Mouse (Mus musculus) limb, embryonic 12.5 days (tissue): ENCODE measurements around the gene Mbtd1. TPM values are rescaled to one million over a fixed set of nuclear protein-coding genes. Genes with fewer than 3 reads are reported as not detected.
"Not testable (repeated sequence)": the region's sequence is repeated elsewhere in the genome, so short reads cannot be mapped to it uniquely, and the experiment has no call there.

ENCODE experiments used
- ATAC-seq: fragments of 200-750 bp; cut with Nextera tagmentation; 2 replicates; pipeline ENCODE4 v1.8.0; 2017; ENCODE audit warnings: low read depth, moderate TSS enrichment; ENCODE audit not compliant: insufficient number of reproducible peaks, insufficient read depth, low FRiP score, low TSS enrichment
- H3K27ac ChIP-seq: fragments of 300-500 bp; sonication (generic); 2 replicates; pipeline ENCODE4 v1.5.1; 2016; ENCODE audit warnings: mild to moderate bottlenecking, moderate library complexity
- H3K27me3 ChIP-seq: fragments of 300-500 bp; sonication (generic); 2 replicates; pipeline ENCODE4 v1.6.1; 2016; ENCODE audit warnings: mild to moderate bottlenecking, moderate library complexity
- H3K36me3 ChIP-seq: fragments of 300-500 bp; sonication (generic); 2 replicates; pipeline ENCODE4 v1.6.1; 2016; ENCODE audit warnings: mild to moderate bottlenecking, moderate library complexity
- H3K4me1 ChIP-seq: fragments of 300-500 bp; sonication (generic); replicated peaks from 2 replicates; pipeline ENCODE4 v1.6.1; 2016
- H3K4me2 ChIP-seq: fragments of 300-500 bp; sonication (generic); 2 replicates; pipeline ENCODE4 v1.6.1; 2016; ENCODE audit warnings: mild to moderate bottlenecking, moderate library complexity
- H3K4me3 ChIP-seq: fragments of 300-500 bp; sonication (generic); replicated peaks from 2 replicates; pipeline ENCODE4 v1.5.1; 2016; ENCODE audit warnings: mild to moderate bottlenecking
- H3K9ac ChIP-seq: fragments of 300-500 bp; sonication (generic); replicated peaks from 2 replicates; pipeline ENCODE4 v1.6.1; 2016; ENCODE audit warnings: mild to moderate bottlenecking, moderate library complexity
- H3K9me3 ChIP-seq: fragments of 300-500 bp; sonication (generic); 2 replicates; pipeline ENCODE4 v1.6.1; 2016; ENCODE audit warnings: mild to moderate bottlenecking, moderate library complexity
- WGBS: fragments of 180-500 bp; shearing (Covaris S2); methylation state at CpG from one replicate; pipeline ENCODE4 v1.1.7; 2016; 5-methylcytosine and 5-hydroxymethylcytosine counted together
- polyA plus RNA-seq: library from polyadenylated mRNA; unstranded; fragments of >200 nt; fragmentation: Nextera tagmentation; extraction: Ambion mirVana; gene quantifications from 2 replicates; pipeline ENCODE4 v1.2.1, GENCODE M21; 2016

Mbtd1 gene
- polyA plus RNA-seq, 1 experiment from 2014 or later, result 45.2 TPM

DNA sequence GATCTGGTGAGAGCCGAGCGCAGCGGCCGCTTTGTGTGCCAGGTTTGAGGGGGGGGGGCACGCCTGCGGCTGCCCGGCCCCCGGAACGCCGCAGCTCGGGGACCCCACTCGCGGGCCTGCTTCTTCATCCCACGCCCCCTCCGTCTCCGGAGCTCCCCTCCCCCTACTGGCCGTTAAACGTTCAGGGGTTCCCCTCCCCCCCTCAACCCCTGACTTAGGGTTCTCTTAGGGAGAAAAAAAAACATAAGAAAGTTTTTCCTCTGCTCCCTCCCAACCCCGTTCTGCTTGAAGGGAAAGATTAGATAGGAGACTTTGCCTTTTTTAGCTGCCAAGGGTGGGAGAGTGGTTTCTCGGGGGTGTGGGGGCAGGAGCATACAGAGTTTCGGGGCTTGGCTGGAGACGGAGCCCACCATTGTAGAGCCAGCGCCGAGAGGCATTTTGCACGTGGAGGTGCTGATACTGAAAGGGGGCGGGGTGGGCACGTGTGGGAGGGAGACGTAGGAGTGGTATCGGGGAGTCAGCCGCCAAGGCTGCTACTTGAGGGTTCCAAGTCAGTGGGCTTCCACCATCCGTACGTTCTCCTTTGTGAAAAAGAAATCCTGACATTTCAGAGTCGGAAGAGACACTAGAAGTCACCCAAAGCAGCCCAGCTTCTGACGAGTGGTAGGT is 893 bp downstream of the Mbtd1 start:
- H3K27me3 ChIP-seq, result no peaks in the 10 kb centered on the region
- peak overlapping the region; percentile 91 for H3K4me2 ChIP-seq
- peaks cover 25% of the 10 kb centered on the region for H3K4me1 ChIP-seq
- peak overlapping the region; percentile 95 for H3K27ac ChIP-seq
- peak overlapping the region; percentile 94 for H3K4me3 ChIP-seq
- peaks cover 18% of the 10 kb centered on the region for H3K36me3 ChIP-seq
- under 1% methylated on average over 28 of the region's 34 CpGs for WGBS
- H3K9me3 ChIP-seq, result no peaks in the 10 kb centered on the region
- ATAC-seq, result no peak
- peak overlapping the region; percentile 93 for H3K9ac ChIP-seq

DNA sequence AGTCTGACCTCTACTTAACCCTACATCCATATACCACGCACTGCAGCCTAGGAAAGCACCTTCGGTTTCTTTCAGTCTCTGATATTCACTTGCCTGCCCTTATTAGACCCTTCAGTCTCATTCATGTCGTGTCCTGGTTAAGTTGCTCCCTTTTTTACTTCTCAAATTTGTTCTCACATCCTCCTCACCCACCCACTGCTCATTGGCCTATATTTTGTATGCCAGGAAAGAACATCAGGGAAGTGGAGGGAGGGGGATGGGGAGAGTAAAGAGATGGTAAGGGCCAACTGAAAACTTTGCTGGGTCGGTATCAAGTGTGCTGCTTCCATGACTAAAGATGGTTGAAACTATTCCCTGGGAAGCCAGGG is 1.4 kb downstream of the Mbtd1 start:
- Histone ChIP-seq H3K9me3 (no peaks in the 10 kb centered on the region), H3K4me2 (peak overlapping the region; percentile 91), H3K36me3 (peaks cover 20% of the 10 kb centered on the region), H3K4me1 (peaks cover 25% of the 10 kb centered on the region), H3K4me3 (peak overlapping the region; percentile 94), H3K27me3 (no peaks in the 10 kb centered on the region), H3K9ac (peak overlapping the region; percentile 93), H3K27ac (peak overlapping the region; percentile 95)
- 7% methylated on average over 4 of the region's 4 CpGs for WGBS
- ATAC-seq, result no peak

DNA sequence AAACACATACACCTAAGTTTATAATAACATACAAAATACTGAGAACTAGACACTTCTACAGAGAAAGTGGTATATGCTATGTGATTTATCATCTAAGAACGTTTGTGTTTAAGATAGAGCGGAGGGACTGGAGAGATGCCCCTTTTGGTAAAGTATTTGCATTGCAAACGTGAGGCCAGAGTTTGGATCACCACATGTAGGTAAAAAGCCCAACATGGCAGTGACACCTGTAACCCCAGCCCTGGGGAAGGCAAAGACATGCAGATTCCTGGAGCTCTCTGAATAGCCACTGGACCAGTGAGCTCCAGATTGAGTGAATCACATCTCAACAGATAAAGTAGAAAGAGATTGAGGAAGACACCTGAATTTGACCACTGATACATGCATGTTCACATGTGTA is 12.1 kb downstream of the Mbtd1 start:
- Histone ChIP-seq H3K4me1 (no peaks in the 10 kb centered on the region), H3K36me3 (peaks cover 33% of the 10 kb centered on the region), H3K4me3 (no peak overlapping the region), H3K27me3 (no peaks in the 10 kb centered on the region), H3K9me3 (no peaks in the 10 kb centered on the region), H3K4me2 (no peak overlapping the region), H3K9ac (no peak overlapping the region), H3K27ac (no peak overlapping the region)
- WGBS, result 88% methylated on average over 3 of the region's 3 CpGs
- ATAC-seq, result no peak

DNA sequence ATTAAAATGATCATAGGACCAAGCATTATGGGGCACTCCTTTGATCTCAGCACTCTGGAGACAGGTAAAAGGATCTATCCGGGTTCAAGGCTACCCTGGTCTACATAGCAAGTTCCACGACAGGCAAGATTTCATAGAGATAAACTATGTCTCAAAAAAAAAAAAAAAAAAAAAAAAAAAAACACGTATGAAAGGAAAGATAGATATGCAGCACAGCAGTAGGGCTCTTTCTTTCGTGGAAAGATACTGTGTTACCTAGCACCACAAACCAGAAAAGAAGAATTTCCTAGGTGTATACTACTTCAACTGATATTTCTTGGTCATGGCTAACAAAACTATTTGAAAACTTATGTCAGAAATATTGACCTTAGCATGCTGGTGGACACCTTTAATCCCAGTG is 21.2 kb downstream of the Mbtd1 start:
- H3K27me3 ChIP-seq, result no peaks in the 10 kb centered on the region
- no peaks in the 10 kb centered on the region for H3K9me3 ChIP-seq
- ATAC-seq, result no peak
- H3K4me2 ChIP-seq, result no peak overlapping the region
- H3K27ac ChIP-seq, result no peak overlapping the region
- no peak overlapping the region for H3K9ac ChIP-seq
- no peaks in the 10 kb centered on the region for H3K4me1 ChIP-seq
- H3K4me3 ChIP-seq, result no peak overlapping the region
- WGBS, result 93% methylated on average over 4 of the region's 4 CpGs
- H3K36me3 ChIP-seq, result peaks cover 68% of the 10 kb centered on the region

DNA sequence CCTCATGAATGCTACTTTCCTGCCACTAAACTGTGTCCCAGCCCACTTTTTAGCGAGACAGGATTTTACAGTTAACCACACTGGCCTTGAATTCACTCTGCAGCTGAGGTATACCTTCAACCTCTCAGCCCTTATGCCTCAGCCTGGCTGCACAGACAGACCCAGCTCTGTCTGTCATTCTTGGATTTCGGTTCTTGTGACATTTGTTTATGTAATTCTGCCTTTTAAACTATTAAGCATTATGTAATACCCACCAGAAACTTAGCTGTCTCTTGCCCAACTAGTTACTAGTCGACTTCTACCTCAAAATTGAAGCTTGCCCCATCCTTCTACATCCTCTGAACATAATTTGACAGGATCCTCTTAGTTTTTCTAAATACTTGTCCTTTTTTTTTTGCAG is 22.2 kb downstream of the Mbtd1 start:
- ATAC-seq, result no peak
- H3K27ac ChIP-seq, result no peak overlapping the region
- no peak overlapping the region for H3K4me2 ChIP-seq

DNA sequence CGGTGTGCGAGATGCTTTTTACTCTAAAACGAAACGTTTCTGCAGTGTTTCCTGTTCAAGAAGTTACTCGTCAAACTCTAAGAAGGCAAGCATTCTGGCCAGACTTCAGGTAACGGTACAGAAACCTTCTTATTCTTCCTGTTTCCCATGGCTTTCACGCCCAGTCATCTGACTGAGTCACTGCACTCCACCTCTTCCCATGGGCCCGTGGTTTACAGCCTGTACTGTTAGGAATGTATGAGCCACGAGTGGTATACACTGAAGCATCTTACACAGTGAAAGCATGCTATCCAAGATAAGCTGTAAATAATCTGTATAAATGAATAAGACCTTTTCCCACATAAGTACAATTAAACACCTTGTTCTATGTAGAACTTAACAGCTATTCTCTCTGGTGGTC is 23.2 kb downstream of the Mbtd1 start:
- WGBS, result 91% methylated on average over 9 of the region's 9 CpGs
- Histone ChIP-seq H3K27ac (no peak overlapping the region), H3K9me3 (no peaks in the 10 kb centered on the region), H3K36me3 (peaks cover 79% of the 10 kb centered on the region), H3K27me3 (no peaks in the 10 kb centered on the region), H3K9ac (no peak overlapping the region), H3K4me2 (no peak overlapping the region), H3K4me1 (no peaks in the 10 kb centered on the region), H3K4me3 (no peak overlapping the region)
- ATAC-seq, result no peak

More for the DNA sequence above, 22.2 kb downstream of the Mbtd1 start:
- Histone ChIP-seq H3K9me3 (no peaks in the 10 kb centered on the region), H3K27me3 (no peaks in the 10 kb centered on the region), H3K9ac (no peak overlapping the region), H3K4me3 (no peak overlapping the region), H3K36me3 (peaks cover 77% of the 10 kb centered on the region), H3K4me1 (no peaks in the 10 kb centered on the region)
- 86% methylated on average over 3 of the region's 3 CpGs for WGBS

DNA sequence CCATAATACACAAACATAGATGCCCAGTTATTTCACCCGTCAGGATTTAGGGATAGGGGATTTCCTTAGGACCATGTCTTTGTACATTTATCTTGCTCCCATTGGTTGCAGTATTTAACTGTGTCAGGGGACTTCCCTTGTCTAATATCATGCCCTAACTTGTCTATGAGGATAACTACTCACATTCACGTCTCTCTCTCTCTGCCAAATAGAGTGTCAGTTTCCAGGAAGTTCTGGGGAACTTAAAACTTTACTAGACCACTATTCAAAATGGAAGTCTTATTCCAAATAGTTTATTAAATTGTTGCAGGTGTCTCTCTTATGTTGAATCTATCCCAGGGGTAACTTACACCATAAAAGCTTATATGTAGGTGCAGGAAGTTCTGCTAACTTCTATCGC is 26.0 kb downstream of the Mbtd1 start:
- Histone ChIP-seq H3K9ac (no peak overlapping the region), H3K36me3 (peaks cover 83% of the 10 kb centered on the region), H3K4me3 (no peak overlapping the region), H3K27me3 (no peaks in the 10 kb centered on the region), H3K4me2 (no peak overlapping the region), H3K4me1 (no peaks in the 10 kb centered on the region), H3K27ac (no peak overlapping the region), H3K9me3 (no peaks in the 10 kb centered on the region)
- 84% methylated on average over 3 of the region's 3 CpGs for WGBS
- ATAC-seq, result no peak

DNA sequence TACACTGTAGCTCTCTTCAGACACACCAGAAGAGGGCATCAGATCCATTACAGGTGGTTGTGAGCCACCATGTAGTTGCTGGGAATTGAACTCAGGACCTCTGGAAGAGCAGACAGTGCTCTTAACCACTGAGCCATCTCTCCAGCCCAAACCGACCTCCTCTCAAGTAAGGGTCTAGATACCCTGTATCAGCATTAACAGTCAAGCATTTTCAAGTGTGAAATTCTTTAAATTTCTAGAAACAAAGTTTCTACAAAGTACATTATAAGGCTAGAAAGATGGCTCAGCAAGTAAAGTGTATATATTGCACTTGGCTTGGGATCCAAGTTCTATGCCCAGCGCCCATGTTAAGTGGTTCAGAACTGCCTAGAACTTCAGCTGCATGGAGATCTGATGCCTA is 29.4 kb downstream of the Mbtd1 start:
- H3K27me3 ChIP-seq, H3K4me2 ChIP-seq, H3K27ac ChIP-seq, H3K9me3 ChIP-seq, ATAC-seq, H3K4me3 ChIP-seq, H3K4me1 ChIP-seq, H3K9ac ChIP-seq: not testable (repeated sequence)
- 93% methylated on average over 2 of the region's 2 CpGs for WGBS
- peaks cover 87% of the 10 kb centered on the region for H3K36me3 ChIP-seq

DNA sequence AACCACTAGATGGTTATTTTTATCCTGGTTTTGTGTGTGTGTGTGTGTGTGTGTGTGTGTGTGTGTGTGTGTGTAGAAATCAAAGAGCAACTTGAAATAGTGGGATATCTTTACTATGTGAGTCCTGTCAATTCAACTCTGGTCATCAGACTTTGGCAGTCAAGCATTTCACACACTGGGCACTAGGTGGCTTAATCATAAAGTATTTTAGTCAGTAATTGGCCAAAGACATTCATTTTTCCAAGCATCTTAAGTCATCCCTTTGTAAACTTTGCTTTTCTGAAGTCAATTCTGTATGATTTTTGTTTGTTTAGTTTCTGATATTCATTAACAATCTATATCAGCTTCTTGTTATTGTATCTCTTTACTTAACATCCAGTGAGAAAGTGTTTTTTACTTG is 43.5 kb downstream of the Mbtd1 start:
- Histone ChIP-seq H3K4me1 (no peaks in the 10 kb centered on the region), H3K27me3 (no peaks in the 10 kb centered on the region), H3K36me3 (peaks cover 91% of the 10 kb centered on the region), H3K27ac (no peak overlapping the region), H3K4me3 (no peak overlapping the region), H3K9me3 (no peaks in the 10 kb centered on the region), H3K4me2 (no peak overlapping the region), H3K9ac (no peak overlapping the region)
- ATAC-seq, result no peak

DNA sequence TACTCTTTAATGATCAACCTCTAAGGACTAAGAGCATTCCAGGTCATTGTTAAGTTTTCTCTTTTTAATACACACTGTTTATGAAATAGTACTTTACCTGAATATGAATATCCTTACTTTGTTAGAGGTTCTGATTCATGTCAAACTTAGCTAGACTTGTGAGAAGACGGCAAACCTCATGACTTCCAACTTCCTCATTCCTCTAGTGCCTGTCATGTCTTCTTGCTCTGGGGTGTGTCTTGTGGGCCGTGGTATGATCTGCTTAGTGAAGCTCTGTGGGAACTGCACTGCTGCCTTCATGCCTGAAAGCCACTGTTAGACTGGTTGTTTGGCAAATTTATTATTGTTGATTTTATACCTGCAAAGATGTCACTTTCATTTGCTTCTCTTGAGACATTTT is 55.3 kb downstream of the Mbtd1 start:
- Histone ChIP-seq H3K4me3 (no peak overlapping the region), H3K36me3 (peaks cover 60% of the 10 kb centered on the region), H3K27me3 (no peaks in the 10 kb centered on the region), H3K9ac (no peak overlapping the region), H3K4me1 (peaks cover 10% of the 10 kb centered on the region; the same call in 1 of the 2 replicates), H3K4me2 (no peak overlapping the region), H3K9me3 (no peaks in the 10 kb centered on the region), H3K27ac (no peak overlapping the region)
- 97% methylated on average over 2 of the region's 2 CpGs for WGBS
- no peak for ATAC-seq

DNA sequence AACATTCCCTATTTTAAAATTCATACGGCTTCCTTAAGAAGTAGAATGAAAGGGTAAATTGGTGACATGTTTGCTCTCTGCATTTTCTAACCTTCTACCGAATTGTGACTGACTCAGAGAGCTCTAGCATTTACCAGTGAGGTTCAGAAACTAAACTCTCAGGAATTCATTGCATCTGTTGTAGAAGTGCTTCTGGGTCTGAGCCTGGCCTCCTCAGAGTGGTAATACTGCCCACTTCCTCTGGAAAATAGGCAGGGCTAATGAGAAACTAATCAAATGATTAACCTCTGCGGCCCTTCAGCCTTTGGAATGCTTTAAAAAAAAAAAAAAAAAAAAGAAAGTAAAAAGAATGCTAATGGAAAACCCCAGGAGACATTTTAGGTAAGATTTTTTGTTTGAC is 59.3 kb downstream of the Mbtd1 start:
- Histone ChIP-seq H3K4me3 (no peak overlapping the region), H3K4me2 (no peak overlapping the region), H3K4me1 (peaks cover 11% of the 10 kb centered on the region), H3K9ac (no peak overlapping the region), H3K36me3 (peaks cover 48% of the 10 kb centered on the region), H3K9me3 (no peaks in the 10 kb centered on the region), H3K27ac (no peak overlapping the region), H3K27me3 (no peaks in the 10 kb centered on the region)
- no peak for ATAC-seq
- 34% methylated on average over 3 of the region's 3 CpGs for WGBS

DNA sequence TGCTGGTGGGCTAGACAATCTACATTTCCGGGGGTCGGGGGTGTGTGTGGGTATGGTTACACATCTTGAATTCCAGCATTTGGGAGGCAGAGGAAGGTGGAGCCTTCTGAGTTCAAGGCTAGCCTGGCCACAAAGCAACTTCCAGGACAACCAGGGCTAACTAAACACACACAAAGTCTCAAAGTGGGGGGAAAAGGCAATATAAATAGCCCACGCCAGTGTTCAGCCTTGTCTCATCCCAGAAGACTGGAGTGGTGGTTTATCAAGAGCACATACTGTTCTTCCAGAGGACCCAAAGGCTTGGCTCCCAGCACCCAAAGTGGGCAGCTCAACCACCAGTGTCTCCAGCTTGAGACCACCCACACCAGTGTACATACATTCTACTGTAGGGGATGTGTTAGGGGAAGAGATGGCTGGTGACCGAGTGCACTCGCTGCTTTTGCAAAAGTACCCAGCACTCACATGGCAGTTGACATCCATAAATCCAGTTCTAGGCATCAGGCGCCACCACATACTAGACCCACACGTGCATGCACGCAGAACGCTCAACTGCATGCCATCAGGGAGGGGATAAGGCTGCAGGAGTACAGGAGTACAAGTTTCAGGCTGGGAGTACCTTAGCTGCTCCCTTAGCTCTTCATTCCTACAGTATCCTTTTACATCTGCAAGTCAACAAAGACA is 63.4 kb downstream of the Mbtd1 start:
- no peak overlapping the region for H3K9ac ChIP-seq
- 87% methylated on average over 9 of the region's 9 CpGs for WGBS
- H3K27ac ChIP-seq, result no peak overlapping the region
- no peak overlapping the region for H3K4me2 ChIP-seq
- ATAC-seq, result no peak
- H3K4me3 ChIP-seq, result no peak overlapping the region
- peaks cover 26% of the 10 kb centered on the region for H3K4me1 ChIP-seq
- H3K9me3 ChIP-seq, result no peaks in the 10 kb centered on the region
- H3K27me3 ChIP-seq, result no peaks in the 10 kb centered on the region
- peaks cover 62% of the 10 kb centered on the region for H3K36me3 ChIP-seq
